Mouse (Mus musculus) hindbrain, embryonic 16.5 days (tissue): ENCODE data around the gene Cd40. TPM values are rescaled to one million over a fixed set of nuclear protein-coding genes. Genes with fewer than 3 reads are reported as not detected.

Experiments
- ATAC-seq: fragments of 200-750 bp; cut with Nextera tagmentation; 2 replicates; pipeline ENCODE4 v1.8.0; 2017; ENCODE audit warnings: moderate TSS enrichment, moderate library complexity
- H3K27ac ChIP-seq: fragments of 300-500 bp; sonication (generic); 2 replicates; pipeline ENCODE4 v1.5.1; 2014; ENCODE audit warnings: low read depth, mild to moderate bottlenecking, control low read depth, low read length, moderate library complexity
- H3K27me3 ChIP-seq: fragments of 300-500 bp; sonication (generic); replicated peaks from 2 replicates; pipeline ENCODE4 v1.6.1; 2014; ENCODE audit warnings: low read length; ENCODE audit not compliant: control insufficient read depth, insufficient read depth
- H3K36me3 ChIP-seq: fragments of 300-500 bp; sonication (generic); 2 replicates; pipeline ENCODE4 v1.6.1; 2014; ENCODE audit warnings: mild to moderate bottlenecking, low read length, moderate library complexity, mixed read lengths; ENCODE audit not compliant: control insufficient read depth, insufficient read depth
- H3K4me1 ChIP-seq: fragments of 300-500 bp; sonication (generic); 2 replicates; pipeline ENCODE4 v1.6.1; 2014; ENCODE audit warnings: low read depth, low read length; ENCODE audit not compliant: control insufficient read depth, insufficient read depth
- H3K4me2 ChIP-seq: fragments of 300-500 bp; sonication (generic); 2 replicates; pipeline ENCODE4 v1.6.1; 2014; ENCODE audit warnings: mild to moderate bottlenecking, low read length, control low read depth, moderate library complexity
- H3K4me3 ChIP-seq: fragments of 300-500 bp; sonication (generic); 2 replicates; pipeline ENCODE4 v1.5.1; 2014; ENCODE audit warnings: mild to moderate bottlenecking, low read length, control low read depth, moderate library complexity
- H3K9ac ChIP-seq: fragments of 300-500 bp; sonication (generic); 2 replicates; pipeline ENCODE4 v1.6.1; 2014; ENCODE audit warnings: low read depth, mild to moderate bottlenecking, control low read depth, low read length, moderate library complexity
- H3K9me3 ChIP-seq: fragments of 300-500 bp; sonication (generic); 2 replicates; pipeline ENCODE4 v1.6.1; 2014; ENCODE audit warnings: mild to moderate bottlenecking, low read length, moderate library complexity; ENCODE audit not compliant: control insufficient read depth
- WGBS: fragments of 180-500 bp; shearing (Covaris S2); extraction: QIAGEN DNeasy Blood & Tissue Kit; methylation state at CpG from one replicate; pipeline ENCODE4 v1.1.7; 2014; 5-methylcytosine and 5-hydroxymethylcytosine counted together
- polyA plus RNA-seq: library from polyadenylated mRNA; unstranded; fragments of >200 nt; fragmentation: Nextera tagmentation; extraction: Ambion mirVana; gene quantifications from 2 replicates; pipeline ENCODE4 v1.2.1, GENCODE M21; 2015

Gene Cd40
- 6.1 and 7.9 TPM in 2 replicates for polyA plus RNA-seq

GRCm38 (mm10) chr2:165054888-165055852, at the start of gene Cd40:
Gene Cd40, plus strand, starts transcription at chr2:165055627.
- Histone ChIP-seq H3K4me2 (peak within 1 kb of the TSS; percentile 47), H3K27ac (no peak within 1 kb of the TSS), H3K36me3 (no peaks in the 10 kb centered on the region), H3K9ac (no peak within 1 kb of the TSS), H3K4me3 (peak within 1 kb of the TSS; percentile 26), H3K9me3 (no peaks in the 10 kb centered on the region), H3K27me3 (no peaks in the 10 kb centered on the region), H3K4me1 (no peaks in the 10 kb centered on the region)
- WGBS: 18% methylated on average over 25 of the region's 25 CpGs
- ATAC-seq: 0 out of 2 replicates have a peak, but pooled peaks have one; percentile 59

DNA sequence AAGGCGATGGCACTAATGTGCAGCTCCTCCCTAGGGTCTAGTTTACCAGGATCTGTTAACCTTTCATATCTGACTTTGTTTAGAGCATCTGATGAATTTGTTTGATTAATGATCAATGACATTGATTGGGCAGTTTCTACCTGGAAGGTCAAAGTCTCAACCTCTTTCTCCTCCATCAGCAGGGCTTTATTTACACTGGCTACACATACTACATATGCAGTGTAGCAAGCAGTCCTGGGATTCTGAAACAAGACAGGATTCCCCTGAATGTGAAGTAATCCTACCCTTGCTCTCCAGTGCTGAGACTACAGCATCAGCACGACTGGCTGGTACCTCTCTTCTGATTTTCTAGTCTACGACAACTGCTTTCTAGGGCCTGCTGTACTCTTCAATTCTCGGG, 48.6 kb upstream of the Cd40 start:
- no peak overlapping the region for H3K27ac ChIP-seq
- no peak overlapping the region for H3K4me2 ChIP-seq
- no peaks in the 10 kb centered on the region for H3K27me3 ChIP-seq
- no peak for ATAC-seq
- peaks cover 81% of the 10 kb centered on the region for H3K36me3 ChIP-seq
- WGBS: 94% methylated on average over 4 of the region's 4 CpGs
- H3K4me1 ChIP-seq: no peaks in the 10 kb centered on the region
- no peak overlapping the region for H3K4me3 ChIP-seq
- no peaks in the 10 kb centered on the region for H3K9me3 ChIP-seq
- H3K9ac ChIP-seq: no peak overlapping the region

GRCm38 (mm10) chr2:165007986-165008385, 47.4 kb upstream of the Cd40 start:
- no peaks in the 10 kb centered on the region for H3K4me1 ChIP-seq
- H3K27ac ChIP-seq: no peak overlapping the region
- no peak overlapping the region for H3K4me2 ChIP-seq
- 100% methylated on average over 1 of the region's 1 CpGs for WGBS
- H3K27me3 ChIP-seq: no peaks in the 10 kb centered on the region
- H3K9ac ChIP-seq: no peak overlapping the region
- no peaks in the 10 kb centered on the region for H3K9me3 ChIP-seq
- H3K4me3 ChIP-seq: no peak overlapping the region
- peaks cover 76% of the 10 kb centered on the region for H3K36me3 ChIP-seq
- ATAC-seq: no peak

DNA sequence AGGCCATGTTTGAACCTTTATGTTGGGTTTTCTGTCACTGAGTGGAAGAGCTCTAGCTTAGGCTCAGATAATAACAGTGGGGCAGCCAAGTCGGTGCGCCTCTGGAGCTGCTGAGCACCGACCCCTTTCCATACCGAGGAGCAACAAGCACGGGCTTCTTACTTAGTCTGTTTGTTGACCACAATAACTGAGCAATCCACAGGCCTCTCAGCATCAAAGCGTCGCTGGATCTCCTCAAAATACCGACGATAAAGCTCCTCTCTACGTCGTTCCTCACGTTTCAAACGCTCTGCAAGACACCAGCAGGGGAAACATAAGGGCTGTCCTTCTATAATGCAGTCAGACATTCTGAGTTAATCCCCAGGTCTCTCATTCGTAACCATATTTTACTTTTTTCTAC, 46.3 kb upstream of the Cd40 start:
- H3K27ac ChIP-seq: no peak overlapping the region
- peaks cover 66% of the 10 kb centered on the region for H3K36me3 ChIP-seq
- no peaks in the 10 kb centered on the region for H3K4me1 ChIP-seq
- no peak for ATAC-seq
- H3K9ac ChIP-seq: no peak overlapping the region
- no peak overlapping the region for H3K4me3 ChIP-seq
- H3K4me2 ChIP-seq: no peak overlapping the region
- WGBS: 97% methylated on average over 14 of the region's 14 CpGs
- H3K9me3 ChIP-seq: no peaks in the 10 kb centered on the region
- no peaks in the 10 kb centered on the region for H3K27me3 ChIP-seq

DNA sequence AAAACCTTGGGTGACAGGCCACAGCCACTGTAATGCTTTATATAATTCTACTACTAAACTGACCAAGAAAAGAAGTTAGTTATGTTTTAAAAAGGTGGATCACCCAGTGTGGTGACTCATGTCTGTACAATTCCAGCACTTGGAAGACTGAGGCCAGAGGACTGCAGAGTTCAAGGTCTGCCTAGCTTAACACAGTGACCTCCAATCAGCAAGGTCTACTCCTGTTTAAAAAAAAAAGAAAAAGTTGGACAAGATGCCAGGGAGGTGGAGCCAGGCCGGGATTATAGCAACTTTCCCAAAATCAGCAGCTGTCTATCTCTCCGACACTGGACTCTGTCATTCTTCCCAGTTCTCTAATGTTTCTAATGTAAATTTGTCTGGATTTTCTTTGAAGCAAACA, 45.8 kb upstream of the Cd40 start:
- 85% methylated on average over 2 of the region's 2 CpGs for WGBS
- Histone ChIP-seq H3K9me3 (no peaks in the 10 kb centered on the region), H3K27ac (no peak overlapping the region), H3K4me3 (no peak overlapping the region), H3K27me3 (no peaks in the 10 kb centered on the region), H3K9ac (no peak overlapping the region), H3K4me1 (no peaks in the 10 kb centered on the region), H3K4me2 (no peak overlapping the region), H3K36me3 (peaks cover 66% of the 10 kb centered on the region)
- ATAC-seq: no peak

DNA sequence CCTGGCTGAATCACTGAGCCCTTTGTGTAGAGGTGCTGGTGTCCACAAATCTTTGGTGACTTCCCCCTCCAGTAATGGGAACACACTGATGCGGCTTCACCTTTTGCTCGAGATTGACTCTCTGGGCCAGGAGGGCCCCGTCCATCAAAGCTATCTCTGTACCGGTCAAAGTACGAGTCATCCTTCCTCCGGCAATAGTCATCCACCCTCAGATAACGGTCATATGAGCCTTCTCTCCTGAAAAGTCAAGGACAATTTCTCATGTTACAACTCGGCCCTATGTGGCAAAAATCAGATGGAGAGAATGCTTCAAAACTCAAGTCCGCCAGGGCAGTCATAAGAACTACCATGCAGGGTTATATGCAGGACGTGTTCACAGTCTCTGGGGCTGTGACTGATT, 45.1 kb upstream of the Cd40 start:
- no peak for ATAC-seq
- Histone ChIP-seq H3K4me1 (no peaks in the 10 kb centered on the region), H3K4me2 (no peak overlapping the region), H3K27me3 (no peaks in the 10 kb centered on the region), H3K9ac (no peak overlapping the region), H3K36me3 (peaks cover 60% of the 10 kb centered on the region), H3K4me3 (no peak overlapping the region), H3K27ac (no peak overlapping the region), H3K9me3 (no peaks in the 10 kb centered on the region)
- WGBS: 92% methylated on average over 10 of the region's 10 CpGs

- no peak overlapping the region for H3K4me3 ChIP-seq
- no peaks in the 10 kb centered on the region for H3K4me1 ChIP-seq
- H3K4me2 ChIP-seq: no peak overlapping the region
- H3K27ac ChIP-seq: no peak overlapping the region
- no peak overlapping the region for H3K9ac ChIP-seq
- no peak for ATAC-seq
- 92% methylated on average over 5 of the region's 5 CpGs for WGBS
- no peaks in the 10 kb centered on the region for H3K27me3 ChIP-seq
- H3K9me3 ChIP-seq: no peaks in the 10 kb centered on the region
- peaks cover 25% of the 10 kb centered on the region for H3K36me3 ChIP-seq
These were observed 40.5 kb upstream of the Cd40 start for GRCm38 (mm10) chr2:165014935-165015334.

DNA sequence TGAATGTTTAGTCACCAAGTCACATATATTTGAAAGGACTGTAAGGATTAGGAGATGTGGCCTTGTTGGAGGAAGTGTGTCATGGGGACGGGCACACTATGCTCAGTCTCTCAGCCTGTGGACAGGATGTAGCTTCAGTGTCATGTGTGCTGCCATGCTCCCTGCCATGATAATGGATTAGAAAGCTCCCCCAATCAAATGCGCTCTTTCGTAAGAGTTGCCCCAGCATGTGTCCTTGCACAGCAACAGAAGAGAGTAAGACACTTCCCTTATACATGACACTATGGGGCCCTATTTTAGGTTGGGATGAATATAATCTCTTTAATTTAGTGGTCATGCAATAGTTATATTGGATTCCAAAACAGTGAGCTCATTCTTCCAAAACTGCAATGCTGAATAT, 34.9 kb upstream of the Cd40 start:
- no peaks in the 10 kb centered on the region for H3K4me1 ChIP-seq
- H3K4me2 ChIP-seq: no peak overlapping the region
- H3K27ac ChIP-seq: no peak overlapping the region
- 73% methylated on average over 3 of the region's 3 CpGs for WGBS
- H3K36me3 ChIP-seq: no peaks in the 10 kb centered on the region; the same call in 1 of the 2 replicates
- H3K9me3 ChIP-seq: no peaks in the 10 kb centered on the region
- H3K4me3 ChIP-seq: no peak overlapping the region
- no peak overlapping the region for H3K9ac ChIP-seq
- H3K27me3 ChIP-seq: no peaks in the 10 kb centered on the region
- no peak for ATAC-seq

DNA sequence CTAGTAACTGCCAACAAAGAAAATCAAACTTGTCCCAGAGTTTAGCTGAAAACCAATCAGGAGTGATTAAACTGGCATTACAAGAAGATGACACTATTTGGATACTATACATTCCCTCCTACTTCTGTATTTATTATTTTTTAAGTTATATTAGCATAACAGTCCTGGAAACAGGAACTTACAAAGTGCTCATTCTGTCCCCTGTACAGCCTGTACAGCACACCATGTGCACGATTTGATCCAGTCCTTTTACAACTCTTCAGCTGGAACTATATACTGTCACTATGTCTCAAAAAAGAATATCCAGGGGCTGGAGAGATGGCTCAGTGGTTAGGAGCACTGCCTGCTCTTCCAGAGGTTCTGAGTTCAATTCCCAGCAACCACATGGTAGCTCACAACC, 28.3 kb upstream of the Cd40 start:
- 74% methylated on average over 1 of the region's 1 CpGs for WGBS
- H3K9ac ChIP-seq: no peak overlapping the region
- no peaks in the 10 kb centered on the region for H3K9me3 ChIP-seq
- H3K4me3 ChIP-seq: no peak overlapping the region
- no peak overlapping the region for H3K27ac ChIP-seq
- no peaks in the 10 kb centered on the region for H3K27me3 ChIP-seq
- no peak for ATAC-seq
- H3K4me1 ChIP-seq: peaks cover 10% of the 10 kb centered on the region
- H3K4me2 ChIP-seq: no peak overlapping the region
- no peaks in the 10 kb centered on the region for H3K36me3 ChIP-seq
